Mouse (Mus musculus) lung, postnatal 0 days (tissue): ENCODE results near the gene Camk1g.

ENCODE experiments used
- CTCF ChIP-seq: IDR thresholded peaks from 2 replicates; pipeline ENCODE4 v1.5.1; 2016; ENCODE audit warnings: antibody characterized with exemption, mild to moderate bottlenecking
- EP300 ChIP-seq: IDR thresholded peaks from 2 replicates; pipeline ENCODE4 v1.6.1; 2016; ENCODE audit warnings: antibody characterized with exemption, mild to moderate bottlenecking, control low read depth

DNA sequence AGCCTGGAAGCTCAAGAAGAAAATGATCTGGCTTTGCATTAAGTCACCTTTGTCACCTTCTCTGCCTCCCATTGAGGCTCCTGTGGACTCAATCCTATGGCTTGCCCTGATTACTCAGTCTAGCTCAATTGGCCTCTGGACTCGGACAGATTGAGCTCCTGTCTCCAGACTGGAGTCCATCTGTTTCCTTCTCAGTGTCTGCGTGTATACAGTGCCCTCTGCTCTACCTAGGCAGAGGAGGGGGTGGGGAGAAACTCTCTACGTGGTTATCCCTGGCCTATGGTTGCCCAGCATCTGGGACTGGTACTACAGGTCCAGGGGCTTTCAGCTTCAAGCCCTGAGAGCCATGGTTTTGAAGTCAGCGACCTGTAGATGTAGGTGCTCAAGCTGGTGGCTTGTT is 26.2 kb downstream of the Camk1g start:
- TF ChIP-seq CTCF (no peak), EP300 (no peak)
